Mouse (Mus musculus): ENCODE results near the gene Rrm2. TPM values are rescaled to one million over a fixed set of nuclear protein-coding genes. Genes with fewer than 3 reads are reported as not detected.
"Not testable (repeated sequence)": the region's sequence is repeated elsewhere in the genome, so short reads cannot be mapped to it uniquely, and the experiment has no call there.

Rrm2 gene
- polyA plus RNA-seq, 1 experiment from 2014 or later = 211 TPM

DNA sequence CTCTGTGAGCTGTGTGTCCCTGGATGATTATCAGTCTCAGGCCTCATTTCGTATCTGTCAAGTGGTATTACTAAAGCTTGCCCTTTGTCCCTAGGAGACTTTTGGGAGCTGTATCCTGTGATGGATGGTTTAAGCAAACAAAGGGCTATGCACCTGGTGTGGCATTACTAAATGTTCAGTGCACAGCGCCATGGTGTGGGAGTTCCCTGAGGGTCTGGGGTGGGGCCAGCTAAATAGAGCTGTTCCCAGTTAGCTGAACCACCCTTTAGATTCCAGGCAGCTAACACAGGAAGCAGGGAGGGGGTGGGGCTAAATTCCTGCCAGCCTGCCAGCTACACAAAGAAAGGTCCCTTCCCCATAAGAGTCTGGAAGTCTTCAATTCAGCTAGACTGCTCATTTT is 16.3 kb downstream of the Rrm2 start:
- ATAC-seq (replicated peaks; ENCODE audit: insufficient number of reproducible peaks, low FRiP score, low TSS enrichment) = peak; percentile 68
- peak overlapping the region; percentile 39 for H3K4me2 ChIP-seq
- no peak overlapping the region for H3K4me3 ChIP-seq (ENCODE audit: low read depth, low read length)
- peak overlapping the region; percentile 64 for H3K27ac ChIP-seq (ENCODE audit: low read depth, low read length)
- H3K4me1 ChIP-seq (ENCODE audit: control insufficient read depth, insufficient read depth, low read length) = peaks cover 14% of the 10 kb centered on the region
- 20% methylated on average over 2 of the region's 2 CpGs for WGBS (ENCODE audit: insufficient replicate concordance)
- no peaks in the 10 kb centered on the region for H3K27me3 ChIP-seq (ENCODE audit: control insufficient read depth, insufficient read depth, low read length)
- no peak overlapping the region for H3K9ac ChIP-seq (ENCODE audit: low read depth, low read length)
- H3K36me3 ChIP-seq (ENCODE audit: control insufficient read depth, insufficient read depth, low read length) = no peaks in the 10 kb centered on the region
- H3K9me3 ChIP-seq (replicated peaks; ENCODE audit: control insufficient read depth, low read length) = peaks cover 5% of the 10 kb centered on the region; the same call in 1 of the 2 replicates

DNA sequence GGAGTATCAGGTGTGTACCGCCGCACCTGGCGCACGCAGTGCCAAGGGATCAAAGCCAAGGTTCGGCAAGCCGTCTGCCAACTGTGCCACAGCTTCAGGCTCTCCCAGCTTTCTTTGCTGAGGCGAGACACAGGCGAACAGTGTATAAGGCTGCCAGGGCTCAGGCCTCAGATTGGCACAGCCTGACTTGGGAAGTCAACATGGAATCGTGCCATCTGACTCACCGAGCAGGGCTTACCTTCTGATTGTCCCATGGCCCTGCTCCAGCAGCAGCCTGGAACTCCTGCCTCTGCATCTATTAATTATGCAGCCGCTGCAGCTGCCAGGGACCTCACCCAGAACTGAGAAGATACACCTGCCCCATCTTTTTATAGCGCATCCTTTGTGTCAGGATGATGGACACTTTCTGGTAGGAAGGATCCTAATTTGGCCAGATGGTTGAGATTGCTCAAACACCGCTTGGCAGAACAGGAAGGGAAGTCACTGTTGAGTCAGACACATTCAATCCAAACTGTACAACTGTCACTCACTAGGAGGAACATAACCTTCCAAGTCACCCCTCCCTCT is 26.9 kb downstream of the Rrm2 start:
- Histone ChIP-seq H3K4me1 (ENCODE audit: control insufficient read depth, insufficient read depth, low read length) (no peaks in the 10 kb centered on the region), H3K9ac (ENCODE audit: low read depth, low read length) (no peak overlapping the region), H3K9me3 (replicated peaks; ENCODE audit: control insufficient read depth, low read length) (no peaks in the 10 kb centered on the region), H3K4me3 (ENCODE audit: low read depth, low read length) (no peak overlapping the region), H3K27ac (ENCODE audit: low read depth, low read length) (no peak overlapping the region), H3K27me3 (ENCODE audit: control insufficient read depth, insufficient read depth, low read length) (no peaks in the 10 kb centered on the region), H3K36me3 (ENCODE audit: control insufficient read depth, insufficient read depth, low read length) (no peaks in the 10 kb centered on the region), H3K4me2 (no peak overlapping the region)
- 79% methylated on average over 13 of the region's 13 CpGs for WGBS (ENCODE audit: insufficient replicate concordance)
- ATAC-seq (replicated peaks; ENCODE audit: insufficient number of reproducible peaks, low FRiP score, low TSS enrichment) = no peak

DNA sequence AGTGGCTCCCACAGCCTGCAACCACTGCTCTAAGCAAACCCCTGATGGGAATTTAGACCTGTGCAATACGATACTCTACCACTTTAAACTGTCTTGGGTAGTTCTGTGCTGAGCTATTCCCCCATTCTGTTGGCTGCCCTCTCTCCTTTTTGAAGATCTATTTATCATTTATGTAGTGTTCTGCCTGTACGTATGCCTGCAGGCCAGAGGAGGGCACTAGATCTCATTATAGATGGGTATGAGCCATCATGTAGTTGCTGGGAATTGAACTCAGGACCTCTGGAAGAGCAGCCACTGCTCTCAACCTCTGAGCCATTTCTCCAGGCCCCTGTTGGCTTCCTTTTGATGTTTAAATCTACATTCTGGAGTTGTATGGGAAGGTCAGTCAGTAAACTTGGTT is 28.9 kb downstream of the Rrm2 start:
- Histone ChIP-seq H3K27me3 (ENCODE audit: control insufficient read depth, insufficient read depth, low read length) (no peaks in the 10 kb centered on the region), H3K4me2 (no peak overlapping the region), H3K27ac (ENCODE audit: low read depth, low read length) (no peak overlapping the region), H3K4me1 (ENCODE audit: control insufficient read depth, insufficient read depth, low read length) (no peaks in the 10 kb centered on the region), H3K9me3 (replicated peaks; ENCODE audit: control insufficient read depth, low read length) (no peaks in the 10 kb centered on the region), H3K4me3 (ENCODE audit: low read depth, low read length) (no peak overlapping the region), H3K36me3 (ENCODE audit: control insufficient read depth, insufficient read depth, low read length) (no peaks in the 10 kb centered on the region), H3K9ac (ENCODE audit: low read depth, low read length) (no peak overlapping the region)
- 72% methylated on average over 2 of the region's 2 CpGs for WGBS (ENCODE audit: insufficient replicate concordance)
- ATAC-seq (replicated peaks; ENCODE audit: insufficient number of reproducible peaks, low FRiP score, low TSS enrichment) = no peak

DNA sequence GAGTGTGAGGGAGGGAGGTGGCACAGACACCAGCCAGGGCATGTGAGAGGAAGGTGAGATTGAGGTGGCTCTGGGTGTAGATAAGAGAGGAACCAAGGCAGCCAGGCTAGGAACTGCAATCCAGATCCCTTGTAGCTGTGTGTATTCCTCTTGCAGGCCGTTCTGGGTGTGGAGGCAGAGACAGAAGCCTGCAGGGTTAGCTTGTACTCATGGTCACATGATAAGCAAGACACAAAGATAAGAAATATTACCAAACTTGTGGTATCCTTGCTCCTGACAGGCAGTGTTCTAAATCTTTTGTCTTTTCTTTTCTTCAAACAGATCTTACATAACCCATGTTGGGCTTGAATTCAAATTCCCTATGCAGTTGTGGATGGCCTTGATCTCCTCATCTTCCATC is 31.9 kb downstream of the Rrm2 start:
- H3K27me3 ChIP-seq (ENCODE audit: control insufficient read depth, insufficient read depth, low read length) = no peaks in the 10 kb centered on the region
- H3K4me2 ChIP-seq = no peak overlapping the region
- WGBS (ENCODE audit: insufficient replicate concordance) = 37% methylated on average over 1 of the region's 1 CpGs
- ATAC-seq (replicated peaks; ENCODE audit: insufficient number of reproducible peaks, low FRiP score, low TSS enrichment) = no peak
- H3K27ac ChIP-seq (ENCODE audit: low read depth, low read length) = no peak overlapping the region
- no peaks in the 10 kb centered on the region for H3K4me1 ChIP-seq (ENCODE audit: control insufficient read depth, insufficient read depth, low read length)
- H3K9me3 ChIP-seq (replicated peaks; ENCODE audit: control insufficient read depth, low read length) = no peaks in the 10 kb centered on the region
- no peak overlapping the region for H3K9ac ChIP-seq (ENCODE audit: low read depth, low read length)
- no peaks in the 10 kb centered on the region for H3K36me3 ChIP-seq (ENCODE audit: control insufficient read depth, insufficient read depth, low read length)
- no peak overlapping the region for H3K4me3 ChIP-seq (ENCODE audit: low read depth, low read length)

DNA sequence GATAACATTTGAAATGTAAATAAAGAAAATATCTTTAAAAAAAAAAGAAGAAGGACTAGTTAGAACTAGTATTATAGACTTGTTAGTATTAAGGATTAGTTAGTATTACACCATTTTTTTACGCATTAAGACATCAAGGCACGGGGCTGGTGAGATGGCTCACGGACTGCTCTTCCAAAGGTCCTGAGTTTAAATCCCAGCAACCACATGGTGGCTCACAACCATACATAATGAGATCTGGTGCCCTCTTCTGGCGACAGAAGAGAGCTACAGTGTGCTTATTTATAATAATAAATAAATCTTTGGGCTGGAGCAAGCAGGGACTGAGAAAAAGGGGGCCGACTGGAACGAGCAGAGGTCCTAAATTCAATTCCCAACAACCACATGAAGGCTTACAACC is 33.5 kb downstream of the Rrm2 start:
- H3K4me2 ChIP-seq; H3K4me1 ChIP-seq (ENCODE audit: control insufficient read depth, insufficient read depth, low read length); ATAC-seq (replicated peaks; ENCODE audit: insufficient number of reproducible peaks, low FRiP score, low TSS enrichment); H3K27ac ChIP-seq (ENCODE audit: low read depth, low read length); H3K36me3 ChIP-seq (ENCODE audit: control insufficient read depth, insufficient read depth, low read length); H3K4me3 ChIP-seq (ENCODE audit: low read depth, low read length); H3K9ac ChIP-seq (ENCODE audit: low read depth, low read length); H3K27me3 ChIP-seq (ENCODE audit: control insufficient read depth, insufficient read depth, low read length); H3K9me3 ChIP-seq (replicated peaks; ENCODE audit: control insufficient read depth, low read length): not testable (repeated sequence)
- 62% methylated on average over 6 of the region's 6 CpGs for WGBS (ENCODE audit: insufficient replicate concordance)

DNA sequence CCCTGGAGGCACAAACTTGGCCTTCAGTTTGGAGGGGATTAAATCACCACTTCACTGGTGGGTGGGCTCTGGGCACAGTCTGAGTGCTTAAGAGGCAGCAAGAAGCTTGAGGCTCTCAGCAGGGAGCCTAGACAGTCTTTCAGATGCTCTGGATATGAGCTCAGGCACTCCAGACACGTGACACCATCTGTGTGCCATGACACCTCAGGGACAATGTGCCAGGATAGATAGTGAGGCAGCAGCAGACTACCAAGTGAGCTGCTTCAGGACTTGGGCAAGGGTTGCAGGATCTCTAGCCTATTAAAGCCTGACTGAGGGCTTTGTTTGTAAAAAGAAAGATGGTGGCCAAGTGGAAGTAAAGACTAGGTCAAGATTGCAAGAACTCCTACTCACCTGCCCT is 36.3 kb downstream of the Rrm2 start:
- no peak overlapping the region for H3K4me3 ChIP-seq (ENCODE audit: low read depth, low read length)
- no peaks in the 10 kb centered on the region for H3K27me3 ChIP-seq (ENCODE audit: control insufficient read depth, insufficient read depth, low read length)
- H3K4me1 ChIP-seq (ENCODE audit: control insufficient read depth, insufficient read depth, low read length) = peaks cover 6% of the 10 kb centered on the region
- H3K27ac ChIP-seq (ENCODE audit: low read depth, low read length) = no peak overlapping the region
- WGBS (ENCODE audit: insufficient replicate concordance) = 57% methylated on average over 1 of the region's 1 CpGs
- H3K9ac ChIP-seq (ENCODE audit: low read depth, low read length) = no peak overlapping the region
- H3K4me2 ChIP-seq = no peak overlapping the region
- H3K9me3 ChIP-seq (replicated peaks; ENCODE audit: control insufficient read depth, low read length) = no peaks in the 10 kb centered on the region
- no peaks in the 10 kb centered on the region for H3K36me3 ChIP-seq (ENCODE audit: control insufficient read depth, insufficient read depth, low read length)
- no peak for ATAC-seq (replicated peaks; ENCODE audit: insufficient number of reproducible peaks, low FRiP score, low TSS enrichment)

DNA sequence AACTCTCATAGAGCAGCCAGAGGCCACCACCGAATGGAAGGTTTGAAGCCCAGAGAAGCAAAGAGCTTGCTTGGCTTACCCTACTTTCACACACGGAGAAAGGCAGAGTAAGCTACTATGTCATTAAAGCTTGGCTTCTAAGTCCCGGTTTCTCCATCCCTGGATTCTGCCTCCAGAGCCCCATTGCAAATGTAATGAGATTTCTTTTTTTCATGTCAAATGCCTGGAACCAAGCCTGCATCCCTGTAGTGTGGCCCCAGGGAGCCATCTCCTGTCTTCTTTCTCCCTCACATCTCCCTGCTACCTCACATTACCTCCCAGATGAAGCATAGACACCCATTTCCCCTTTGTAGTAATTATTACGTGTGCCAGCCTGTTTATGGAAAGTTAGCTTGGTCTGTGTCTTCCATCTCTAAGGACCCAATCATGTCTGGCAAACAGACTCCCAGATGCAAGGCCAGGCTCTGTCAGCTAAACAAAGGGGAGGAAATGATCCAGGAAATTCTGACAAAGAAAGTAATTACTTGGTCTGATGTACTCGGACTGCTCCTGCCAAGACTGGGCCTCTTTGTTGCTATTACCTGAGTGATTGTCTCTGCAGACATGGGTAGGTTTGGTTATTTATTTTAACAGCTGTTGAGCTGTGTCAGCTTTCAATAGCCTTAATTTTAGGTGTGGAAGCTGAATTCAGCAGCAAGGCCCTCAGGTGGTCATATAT is 38.7 kb downstream of the Rrm2 start:
- ATAC-seq (replicated peaks; ENCODE audit: insufficient number of reproducible peaks, low FRiP score, low TSS enrichment) = no peak
- H3K27ac ChIP-seq (ENCODE audit: low read depth, low read length) = no peak overlapping the region
- no peaks in the 10 kb centered on the region for H3K9me3 ChIP-seq (replicated peaks; ENCODE audit: control insufficient read depth, low read length)

DNA sequence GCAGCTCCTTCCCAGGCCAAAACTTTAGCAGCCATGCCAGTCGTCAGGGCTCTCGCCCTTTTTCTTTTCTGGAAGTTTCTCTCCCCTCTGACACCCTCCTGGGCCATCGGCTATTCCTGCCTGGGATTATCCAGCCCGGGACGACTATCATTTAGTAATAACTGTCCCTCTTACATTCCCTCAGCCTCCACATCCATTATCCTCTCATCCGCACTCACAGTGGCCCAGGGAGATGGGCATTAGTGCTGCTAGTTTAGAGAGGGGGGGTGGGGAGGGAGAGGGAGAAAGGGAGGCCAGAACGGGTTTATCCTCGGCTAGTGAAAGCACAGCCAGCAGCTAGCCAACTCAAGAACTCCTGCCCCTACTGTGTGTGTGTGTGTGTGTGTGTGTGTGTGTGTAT is 39.3 kb downstream of the Rrm2 start:
- no peaks in the 10 kb centered on the region for H3K9me3 ChIP-seq (replicated peaks; ENCODE audit: control insufficient read depth, low read length)
- H3K36me3 ChIP-seq (ENCODE audit: control insufficient read depth, insufficient read depth, low read length) = no peaks in the 10 kb centered on the region
- no peak overlapping the region for H3K9ac ChIP-seq (ENCODE audit: low read depth, low read length)
- H3K4me2 ChIP-seq = no peak overlapping the region
- H3K4me3 ChIP-seq (ENCODE audit: low read depth, low read length) = no peak overlapping the region
- no peaks in the 10 kb centered on the region for H3K27me3 ChIP-seq (ENCODE audit: control insufficient read depth, insufficient read depth, low read length)
- WGBS (ENCODE audit: insufficient replicate concordance) = 70% methylated on average over 8 of the region's 8 CpGs
- ATAC-seq (replicated peaks; ENCODE audit: insufficient number of reproducible peaks, low FRiP score, low TSS enrichment) = no peak
- H3K4me1 ChIP-seq (ENCODE audit: control insufficient read depth, insufficient read depth, low read length) = peaks cover 6% of the 10 kb centered on the region
- H3K27ac ChIP-seq (ENCODE audit: low read depth, low read length) = no peak overlapping the region

More for the DNA sequence above, 38.7 kb downstream of the Rrm2 start:
- H3K9ac ChIP-seq (ENCODE audit: low read depth, low read length) = no peak overlapping the region
- H3K27me3 ChIP-seq (ENCODE audit: control insufficient read depth, insufficient read depth, low read length) = no peaks in the 10 kb centered on the region
- H3K4me1 ChIP-seq (ENCODE audit: control insufficient read depth, insufficient read depth, low read length) = peaks cover 6% of the 10 kb centered on the region
- H3K4me3 ChIP-seq (ENCODE audit: low read depth, low read length) = no peak overlapping the region
- no peaks in the 10 kb centered on the region for H3K36me3 ChIP-seq (ENCODE audit: control insufficient read depth, insufficient read depth, low read length)
- no peak overlapping the region for H3K4me2 ChIP-seq
- 55% methylated on average over 5 of the region's 5 CpGs for WGBS (ENCODE audit: insufficient replicate concordance)

DNA sequence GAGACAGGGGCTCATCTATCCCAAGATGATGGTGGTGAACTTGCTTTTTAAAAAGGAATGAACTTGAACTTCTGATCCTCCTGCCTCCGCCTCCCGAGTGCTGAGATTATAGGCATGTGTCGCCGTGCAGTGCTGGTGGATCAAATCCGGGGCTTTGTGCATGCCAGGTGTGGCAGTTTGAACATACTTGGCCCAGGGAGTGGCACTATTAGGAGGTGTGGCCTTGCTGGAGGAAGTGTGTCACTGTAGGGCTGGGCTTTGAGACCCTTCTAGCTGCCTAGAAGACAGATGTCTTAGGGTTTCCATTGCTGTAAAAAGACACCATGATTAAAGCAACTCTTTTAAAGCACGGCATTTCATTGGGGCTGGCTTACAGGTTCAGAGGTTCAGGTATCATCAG is 42.5 kb downstream of the Rrm2 start:
- Histone ChIP-seq H3K4me1 (ENCODE audit: control insufficient read depth, insufficient read depth, low read length) (peaks cover 6% of the 10 kb centered on the region), H3K4me2 (no peak overlapping the region), H3K27me3 (ENCODE audit: control insufficient read depth, insufficient read depth, low read length) (no peaks in the 10 kb centered on the region), H3K9me3 (replicated peaks; ENCODE audit: control insufficient read depth, low read length) (no peaks in the 10 kb centered on the region), H3K27ac (ENCODE audit: low read depth, low read length) (no peak overlapping the region), H3K36me3 (ENCODE audit: control insufficient read depth, insufficient read depth, low read length) (no peaks in the 10 kb centered on the region), H3K4me3 (ENCODE audit: low read depth, low read length) (no peak overlapping the region), H3K9ac (ENCODE audit: low read depth, low read length) (no peak overlapping the region)
- 92% methylated on average over 6 of the region's 6 CpGs for WGBS (ENCODE audit: insufficient replicate concordance)
- ATAC-seq (replicated peaks; ENCODE audit: insufficient number of reproducible peaks, low FRiP score, low TSS enrichment) = no peak

Measured in heart, embryonic 11.5 days (tissue).